Comparison of ENCODE assay signal across 9 mouse cellular contexts in the genomic region with DNA sequence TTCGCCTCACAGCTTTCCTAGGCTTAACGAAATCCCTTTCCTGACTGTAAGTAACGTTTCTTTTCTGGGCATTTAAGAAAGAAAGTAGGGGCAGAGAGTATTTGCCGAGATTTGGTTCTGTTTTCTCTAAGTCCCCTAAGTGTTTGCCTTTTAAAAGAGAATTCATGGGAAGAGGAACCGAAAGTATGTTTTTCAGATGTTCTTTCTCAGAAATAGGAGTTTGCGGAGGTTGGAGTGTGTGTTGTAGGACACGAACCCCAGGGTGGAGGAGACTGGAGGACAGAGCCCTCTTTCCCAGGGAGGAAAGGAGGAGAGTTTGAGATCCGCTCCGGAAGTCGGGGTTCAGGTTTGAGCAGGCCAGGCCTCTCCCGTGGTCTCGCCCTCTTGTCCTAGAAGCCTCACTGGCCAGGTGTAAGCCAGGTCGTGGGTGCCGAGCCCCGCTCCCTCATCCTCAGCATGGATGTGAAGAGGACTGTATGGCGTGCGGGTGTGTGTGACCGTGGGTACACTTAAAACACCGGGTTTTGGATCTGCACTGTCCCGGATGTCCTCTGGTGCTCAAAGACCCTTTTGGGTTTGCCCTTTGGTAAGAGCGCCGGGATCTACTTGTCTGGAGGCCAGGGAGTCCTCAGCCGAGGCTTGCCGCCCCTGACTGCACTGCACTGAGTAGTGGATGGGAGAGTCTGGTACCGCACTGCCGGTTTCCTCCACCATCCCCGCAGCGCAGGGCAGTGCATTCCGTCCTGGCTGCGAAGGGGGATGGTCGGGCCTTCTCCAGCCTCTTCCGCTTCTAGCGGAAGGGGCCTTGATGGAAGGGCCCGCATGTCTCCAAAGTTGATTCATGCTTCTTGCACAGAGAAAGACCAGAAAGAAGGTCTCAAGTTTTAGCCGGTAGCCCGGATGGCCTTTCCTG. TPM values are rescaled to one million over a fixed set of nuclear protein-coding genes. Genes with fewer than 3 reads are reported as not detected.
DNase-seq lines count a peak whose midpoint lies in the region; ATAC-seq and TF ChIP-seq lines count a peak whose summit lies in the region.
"Had no signal": no experiment of that assay in that cellular context is flagged by ENCODE, and none has a peak within 500 bp of the region (broad histone marks: within the 10 kb centered on the region; RNA-seq: fewer than 3 reads in every experiment).

No protein-coding gene starts in this region.

- H3K4me2 ChIP-seq in kidney, embryonic 15.5 days: peak overlapping the region; percentile 42
- H3K4me2 ChIP-seq in hindbrain, postnatal 0 days (ENCODE audit: low read depth, low read length): peak overlapping the region; percentile 62

- TF ChIP-seq CTCF in hindbrain, postnatal 0 days (IDR thresholded peaks at IDR 0.05; ENCODE audit: low read depth): no peak

- no peaks in the 10 kb centered on the region for H3K9me3 ChIP-seq in kidney, embryonic 15.5 days (replicated peaks)
- no peaks in the 10 kb centered on the region for H3K9me3 ChIP-seq in hindbrain, postnatal 0 days (ENCODE audit: low read length)

- no peak for DNase-seq in kidney, postnatal 14 days
- peak; percentile 45 to 61 for DNase-seq in cerebellum, postnatal 36 days
- no peak for DNase-seq in hindbrain, postnatal 0 days (ENCODE audit: low spot score)
- peak; percentile 35 for DNase-seq in naive thymus-derived CD4-positive, alpha-beta T cell, adult 2 months (ENCODE audit: low read depth)
- DNase-seq in urinary bladder, postnatal 25 days (ENCODE audit: low spot score): no peak
- DNase-seq in thymus, postnatal 36 days: no peak

- H3K27ac ChIP-seq in kidney, embryonic 15.5 days: no peak overlapping the region
- H3K27ac ChIP-seq in hindbrain, postnatal 0 days: peak overlapping the region; percentile 86
- H3K27ac ChIP-seq: liver, embryonic 14.5 days had no signal

- no peak overlapping the region for H3K9ac ChIP-seq in kidney, embryonic 15.5 days
- H3K9ac ChIP-seq in hindbrain, postnatal 0 days (replicated peaks; ENCODE audit: low read length): peak overlapping the region; percentile 76
- H3K9ac ChIP-seq: liver, embryonic 14.5 days had no signal

- H3K4me3 ChIP-seq in kidney, embryonic 15.5 days (replicated peaks): peak overlapping the region; percentile 21
- peak overlapping the region; percentile 49 for H3K4me3 ChIP-seq in hindbrain, postnatal 0 days (ENCODE audit: low read length)

- H3K36me3 ChIP-seq in kidney, embryonic 15.5 days: no peaks in the 10 kb centered on the region
- no peaks in the 10 kb centered on the region for H3K36me3 ChIP-seq in hindbrain, postnatal 0 days (ENCODE audit: insufficient read depth, low read length)

- no peak for ATAC-seq in kidney, embryonic 15.5 days (replicated peaks; ENCODE audit: low FRiP score)
- no peak for ATAC-seq in hindbrain, postnatal 0 days
- ATAC-seq in megakaryocyte-erythroid progenitor cell, adult 5-6 weeks (replicated peaks; ENCODE audit: low FRiP score, low TSS enrichment, poor library complexity, severe bottlenecking): no peak

- H3K27me3 ChIP-seq in kidney, embryonic 15.5 days: peaks cover 97% of the 10 kb centered on the region
- peaks cover 27% of the 10 kb centered on the region for H3K27me3 ChIP-seq in hindbrain, postnatal 0 days (ENCODE audit: insufficient read depth, low read length)

- H3K4me1 ChIP-seq in kidney, embryonic 15.5 days: peaks cover 37% of the 10 kb centered on the region
- no peaks in the 10 kb centered on the region for H3K4me1 ChIP-seq in hindbrain, postnatal 0 days (ENCODE audit: insufficient read depth, low read length)

- 2% methylated on average over 36 of the region's 36 CpGs for WGBS in kidney, embryonic 15.5 days
- 2% methylated on average over 36 of the region's 36 CpGs for WGBS in hindbrain, postnatal 0 days

RNA-seq across cellular contexts. Expression of a gene that starts 3.0 kb away (rescaled TPM):
- polyA plus RNA-seq in kidney, embryonic 15.5 days (2015; fragmentation: Nextera tagmentation; extraction: Ambion mirVana): 0.09 and 0.15 TPM in 2 replicates
- total RNA-seq in hindbrain, postnatal 0 days (2014; rRNA removed): 33.8 and 35.1 TPM in 2 replicates
- polyA plus RNA-seq in hindbrain, postnatal 0 days (2015; fragmentation: Nextera tagmentation; extraction: Ambion mirVana): 0.98 and 1.1 TPM in 2 replicates
- total RNA-seq in megakaryocyte-erythroid progenitor cell, adult 5-6 weeks (2014; fragmentation: Nextera tagmentation): not detected in 2 replicates
- total RNA-seq in megakaryocyte-erythroid progenitor cell, adult 5-6 weeks (2017): not detected in 2 replicates
- polyA plus RNA-seq: liver, embryonic 14.5 days had no signal

Comparison
In these comparisons a context has a peak if more than half of its experiments do, and no peak if none do; other contexts are left out.
1. DNase-seq: peak in cerebellum, postnatal 36 days (2 of 2) and naive thymus-derived CD4-positive, alpha-beta T cell, adult 2 months (single experiment); none in kidney, postnatal 14 days (single experiment), hindbrain, postnatal 0 days (single experiment), urinary bladder, postnatal 25 days (single experiment) and thymus, postnatal 36 days (0 of 2).
2. RNA of a gene that starts 3.0 kb away (total RNA-seq): 33.8 to 35.1 TPM in hindbrain, postnatal 0 days; not detected in megakaryocyte-erythroid progenitor cell, adult 5-6 weeks; every median in the first group is over 10 times any median in the second.